Mouse (Mus musculus) spleen, embryonic (tissue): Measurements from ENCODE around the gene Thsd4.
"Not testable (repeated sequence)": the region's sequence is repeated elsewhere in the genome, so short reads cannot be mapped to it uniquely, and the experiment has no call there.

ENCODE experiments used
- CTCF ChIA-PET: fragments of 350-600 bp; sonication (Branson Sonifier 250); formaldehyde crosslinking; loops from one replicate; lab custom pipeline; 2022; lab: Charles Lee

Gene Thsd4

DNA sequence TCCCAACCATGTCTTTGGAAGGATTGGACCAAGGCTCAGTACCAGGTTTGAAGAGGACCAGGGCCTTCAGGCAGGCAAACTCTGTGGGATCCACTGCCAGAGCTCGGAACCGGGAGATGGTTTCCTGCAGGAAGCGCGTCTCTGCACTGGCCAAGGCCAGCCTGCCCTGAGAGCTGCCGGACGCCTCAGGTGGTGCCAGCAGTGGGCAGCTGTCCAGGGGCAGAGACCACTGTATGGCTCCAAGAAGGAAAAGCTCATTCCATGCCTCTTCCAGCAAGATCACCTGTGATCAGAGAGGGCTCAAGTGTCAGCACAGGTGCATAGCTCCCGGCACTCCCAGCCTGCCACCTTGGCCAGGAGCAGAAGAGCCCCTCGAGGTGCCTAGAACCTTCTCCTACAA is 574.6 kb downstream of the Thsd4 start:
- CTCF ChIA-PET = no interaction called here

- CTCF ChIA-PET = no interaction called here
Observed at GRCm38 (mm10) chr9:59945241-59945640, 576.6 kb downstream of the Thsd4 start.

DNA sequence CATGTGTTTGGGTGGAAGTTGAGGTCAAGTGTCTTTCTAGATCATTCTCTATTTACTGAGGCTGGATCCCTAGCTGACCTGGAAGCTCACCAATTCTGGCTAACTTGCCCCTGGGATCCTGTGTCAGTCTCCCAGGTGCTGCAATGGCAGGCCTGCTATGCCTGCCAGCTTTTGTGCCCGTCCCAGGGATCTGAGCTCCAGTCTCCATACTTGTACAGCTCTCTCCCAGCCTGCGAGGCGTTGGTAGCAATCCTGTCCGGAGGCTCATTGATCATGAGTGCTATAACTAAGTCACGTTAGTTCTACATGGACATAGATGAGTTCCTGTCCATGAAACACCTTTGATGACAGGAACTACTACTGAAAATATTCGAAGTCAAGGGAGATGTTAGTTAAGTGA is 578.0 kb downstream of the Thsd4 start:
- CTCF ChIA-PET = no interaction called here

GRCm38 (mm10) chr9:59942501-59943085 is 579.3 kb downstream of the Thsd4 start:
- CTCF ChIA-PET = no interaction called here

- CTCF ChIA-PET = no interaction called here
Observed at GRCm38 (mm10) chr9:59941885-59942350, 579.9 kb downstream of the Thsd4 start.

DNA sequence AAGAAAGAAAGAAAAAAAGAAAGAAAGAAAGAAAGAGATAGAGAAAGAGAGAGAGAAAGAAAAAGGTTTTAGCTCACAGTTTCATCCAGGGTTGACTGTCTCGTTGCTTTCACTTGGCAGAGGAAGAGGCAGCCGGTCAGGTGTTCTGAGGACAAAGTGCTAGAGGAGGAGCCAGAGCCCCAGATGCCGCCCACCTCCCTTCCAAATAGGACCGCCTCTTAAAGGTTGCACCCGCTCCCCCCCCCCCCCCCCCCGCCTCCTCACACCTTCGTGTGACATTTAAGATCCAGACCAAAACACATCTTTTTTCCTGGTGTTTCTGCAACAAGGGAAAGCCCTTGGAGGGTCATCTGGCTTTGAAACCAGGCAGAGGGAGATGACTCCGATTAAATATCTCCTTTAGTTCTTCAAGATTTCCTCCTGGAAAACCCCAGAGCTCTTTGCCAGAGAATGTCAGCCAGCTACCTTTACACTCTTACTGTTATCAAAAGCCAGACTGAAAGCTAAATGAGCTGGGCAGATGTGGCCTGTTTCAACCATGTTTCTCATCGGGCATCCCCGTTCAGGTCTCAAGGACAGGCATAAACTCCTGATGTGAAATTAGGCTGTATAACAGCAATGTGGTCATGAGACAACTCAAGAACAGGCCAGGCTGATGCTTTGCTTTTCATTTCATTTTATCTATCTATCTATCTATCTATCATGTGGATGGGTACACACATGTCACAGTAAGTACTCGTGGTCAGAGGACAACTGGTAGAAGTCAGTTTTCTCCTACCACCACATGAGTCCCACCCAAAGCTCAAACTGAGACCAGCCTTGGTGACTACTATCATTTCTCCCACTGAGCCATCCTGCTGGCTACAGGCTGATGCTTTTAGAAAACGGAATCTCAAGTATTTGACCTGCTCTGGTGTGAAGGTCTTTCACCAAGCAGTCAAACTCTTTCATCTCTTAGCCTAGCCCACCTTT is 580.6 kb downstream of the Thsd4 start:
- CTCF ChIA-PET = no interaction called here

- CTCF ChIA-PET = no interaction called here
Observed at GRCm38 (mm10) chr9:59939691-59940090, 582.2 kb downstream of the Thsd4 start.

DNA sequence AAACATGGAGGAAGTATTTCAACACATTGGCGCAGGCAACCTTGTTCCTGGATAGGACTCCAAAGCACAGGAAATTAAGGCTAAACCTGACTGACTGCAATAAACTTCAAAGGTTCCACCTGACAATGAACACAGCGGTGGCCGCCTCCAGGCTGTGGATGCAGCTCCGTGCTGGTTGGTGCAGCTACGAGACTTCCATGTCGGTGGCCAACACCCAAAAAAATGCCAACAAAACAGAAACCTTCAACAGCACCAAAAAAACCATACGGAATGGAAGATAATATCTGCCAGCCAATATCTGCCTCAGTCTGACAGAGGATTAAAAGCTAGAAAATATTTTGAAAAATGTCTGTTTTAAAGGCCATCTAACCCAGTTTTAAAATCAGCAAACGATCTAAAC is 583.3 kb downstream of the Thsd4 start:
- CTCF ChIA-PET = no interaction called here

DNA sequence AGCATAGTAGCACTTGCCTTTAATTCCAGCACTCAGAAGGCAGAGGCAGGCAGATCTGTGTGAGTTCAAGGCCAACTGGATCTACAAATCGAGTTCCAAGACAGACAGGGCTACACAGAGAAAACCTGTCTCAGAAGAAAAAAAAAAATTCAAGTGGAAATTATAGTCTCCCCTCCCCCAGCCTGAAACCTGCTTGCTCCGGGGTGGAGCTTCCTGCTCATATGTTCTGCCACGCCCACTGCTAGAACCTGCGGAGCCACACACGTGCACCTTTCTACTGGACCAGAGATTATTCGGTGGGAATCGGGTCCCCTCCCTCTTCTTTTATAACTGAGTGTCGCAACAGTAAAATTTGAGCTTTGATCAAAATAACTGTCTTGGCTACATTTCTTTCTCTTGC is 586.0 kb downstream of the Thsd4 start:
- CTCF ChIA-PET = not testable (repeated sequence)

- CTCF ChIA-PET = no interaction called here
Observed at GRCm38 (mm10) chr9:59930248-59930647, 591.6 kb downstream of the Thsd4 start.
